Mouse (Mus musculus) thymus, postnatal 14 days (tissue): ENCODE results near the gene Daam2.
"Not testable (repeated sequence)": the region's sequence is repeated elsewhere in the genome, so short reads cannot be mapped to it uniquely, and the experiment has no call there.

Experiments
- DNase-seq: peaks from one replicate; pipeline ENCODE4 v3.0.0; 2021

The Daam2 gene

GRCm38 (mm10) chr17:49474051-49474450 lies 90.1 kb downstream of the Daam2 start:
- no peak for DNase-seq

- DNase-seq: no peak
Measured at GRCm38 (mm10) chr17:49472626-49473025, 91.5 kb downstream of the Daam2 start.

GRCm38 (mm10) chr17:49468223-49468622 lies 95.9 kb downstream of the Daam2 start:
- peak; percentile 61 for DNase-seq

GRCm38 (mm10) chr17:49464884-49465283 lies 99.3 kb downstream of the Daam2 start:
- DNase-seq: no peak

- DNase-seq: no peak
Measured at GRCm38 (mm10) chr17:49458386-49458785, 105.8 kb downstream of the Daam2 start.

GRCm38 (mm10) chr17:49457833-49458232 lies 106.3 kb downstream of the Daam2 start:
- DNase-seq: no peak

- DNase-seq: no peak
Measured at GRCm38 (mm10) chr17:49456334-49456733, 107.8 kb downstream of the Daam2 start.

- DNase-seq: no peak
Measured at GRCm38 (mm10) chr17:49450922-49451321, 113.2 kb downstream of the Daam2 start.

GRCm38 (mm10) chr17:49449230-49449608 lies 114.9 kb downstream of the Daam2 start:
- no peak for DNase-seq

- DNase-seq: no peak
Measured at GRCm38 (mm10) chr17:49448570-49449229, 115.4 kb downstream of the Daam2 start.

GRCm38 (mm10) chr17:49442841-49443240 lies 121.3 kb downstream of the Daam2 start:
- DNase-seq: not testable (repeated sequence)

GRCm38 (mm10) chr17:49440331-49441130 lies 123.6 kb downstream of the Daam2 start:
- DNase-seq: no peak

- no peak for DNase-seq
Measured at GRCm38 (mm10) chr17:49439706-49440105, 124.4 kb downstream of the Daam2 start.

GRCm38 (mm10) chr17:49438822-49439574 lies 125.1 kb downstream of the Daam2 start:
- DNase-seq: no peak

- DNase-seq: not testable (repeated sequence)
Measured at GRCm38 (mm10) chr17:49437306-49437705, 126.8 kb downstream of the Daam2 start.

- DNase-seq: no peak
Measured at GRCm38 (mm10) chr17:49436631-49437030, 127.5 kb downstream of the Daam2 start.

- no peak for DNase-seq
Measured at GRCm38 (mm10) chr17:49435081-49435480, 129.1 kb downstream of the Daam2 start.

- no peak for DNase-seq
Measured at GRCm38 (mm10) chr17:49434236-49434635, 129.9 kb downstream of the Daam2 start.

GRCm38 (mm10) chr17:49433071-49433470 lies 131.1 kb downstream of the Daam2 start:
- no peak for DNase-seq

- no peak for DNase-seq
Measured at GRCm38 (mm10) chr17:49432071-49432711, 132.0 kb downstream of the Daam2 start.

GRCm38 (mm10) chr17:49431176-49431575 lies 133.0 kb downstream of the Daam2 start:
- no peak for DNase-seq

GRCm38 (mm10) chr17:49430136-49430535 lies 134.0 kb downstream of the Daam2 start:
- DNase-seq: no peak
